Mouse (Mus musculus) E14TG2a.4 (cell line): ENCODE data around the gene Btbd16.

Experiments
- H3K27me3 ChIP-seq: 2 replicates; pipeline ENCODE4 v1.6.1; 2014; ENCODE audit warnings: low read length, control low read depth; ENCODE audit not compliant: insufficient read depth
- H3K36me3 ChIP-seq: 2 replicates; pipeline ENCODE4 v1.6.1; 2014; ENCODE audit warnings: low read length, control low read depth; ENCODE audit not compliant: insufficient read depth
- H3K4me1 ChIP-seq: replicated peaks from 2 replicates; pipeline ENCODE4 v1.6.1; 2014; ENCODE audit warnings: low read depth, low read length, control low read depth
- H3K4me3 ChIP-seq: replicated peaks from 2 replicates; pipeline ENCODE4 v1.5.1; 2014; ENCODE audit warnings: mild to moderate bottlenecking, low read length
- H3K9me3 ChIP-seq: 2 replicates; pipeline ENCODE4 v1.6.1; 2014; ENCODE audit warnings: low read length, control low read depth
- CTCF ChIP-seq: conservative IDR thresholded peaks from 2 replicates; pipeline ENCODE4 v1.5.1; 2014; ENCODE audit warnings: low read length
- NANOG ChIP-seq: IDR thresholded peaks from 2 replicates; pipeline ENCODE4 v1.6.1; 2014; ENCODE audit warnings: borderline replicate concordance, low read length, mixed read lengths
- POU5F1 ChIP-seq: IDR thresholded peaks from 2 replicates; pipeline ENCODE4 v1.6.1; 2014; ENCODE audit warnings: low read length, borderline replicate concordance

Btbd16 gene

GRCm38 (mm10) chr7:130855681-130856080 is 81.8 kb downstream of the Btbd16 start:
- H3K4me1 ChIP-seq: peaks cover 31% of the 10 kb centered on the region
- no peaks in the 10 kb centered on the region for H3K9me3 ChIP-seq
- TF ChIP-seq CTCF: no peak
- TF ChIP-seq POU5F1: no peak
- TF ChIP-seq NANOG: no peak
- H3K36me3 ChIP-seq: no peaks in the 10 kb centered on the region
- peaks cover 9% of the 10 kb centered on the region for H3K27me3 ChIP-seq
- H3K4me3 ChIP-seq: no peak overlapping the region

- H3K9me3 ChIP-seq: no peaks in the 10 kb centered on the region
- TF ChIP-seq CTCF (no peak), NANOG (no peak), POU5F1 (no peak)
Measured at GRCm38 (mm10) chr7:130857973-130858372, 84.1 kb downstream of the Btbd16 start.

GRCm38 (mm10) chr7:130859926-130860325 is 86.1 kb downstream of the Btbd16 start:
- peak overlapping the region; percentile 70 for H3K4me3 ChIP-seq
- H3K27me3 ChIP-seq: peaks cover 44% of the 10 kb centered on the region
- H3K36me3 ChIP-seq: no peaks in the 10 kb centered on the region
- TF ChIP-seq NANOG: no peak
- TF ChIP-seq POU5F1: no peak
- no peak for TF ChIP-seq CTCF
- H3K4me1 ChIP-seq: peaks cover 52% of the 10 kb centered on the region
- no peaks in the 10 kb centered on the region for H3K9me3 ChIP-seq

More at GRCm38 (mm10) chr7:130857973-130858372, 84.1 kb downstream of the Btbd16 start:
- no peaks in the 10 kb centered on the region for H3K36me3 ChIP-seq
- H3K4me3 ChIP-seq: no peak overlapping the region
- peaks cover 25% of the 10 kb centered on the region for H3K27me3 ChIP-seq
- peaks cover 52% of the 10 kb centered on the region for H3K4me1 ChIP-seq

- H3K9me3 ChIP-seq: no peaks in the 10 kb centered on the region
- H3K4me3 ChIP-seq: peak overlapping the region; percentile 70
- peaks cover 41% of the 10 kb centered on the region for H3K27me3 ChIP-seq
- no peak for TF ChIP-seq CTCF
- TF ChIP-seq NANOG: peak; percentile 90
- no peak for TF ChIP-seq POU5F1
- peaks cover 44% of the 10 kb centered on the region for H3K4me1 ChIP-seq
- no peaks in the 10 kb centered on the region for H3K36me3 ChIP-seq
Measured at GRCm38 (mm10) chr7:130860721-130861142, 86.9 kb downstream of the Btbd16 start.

- no peaks in the 10 kb centered on the region for H3K9me3 ChIP-seq
- peaks cover 54% of the 10 kb centered on the region for H3K4me1 ChIP-seq
- peaks cover 38% of the 10 kb centered on the region for H3K27me3 ChIP-seq
- H3K4me3 ChIP-seq: no peak overlapping the region
- no peaks in the 10 kb centered on the region for H3K36me3 ChIP-seq
- no peak for TF ChIP-seq POU5F1
- no peak for TF ChIP-seq CTCF
- TF ChIP-seq NANOG: no peak
Measured at GRCm38 (mm10) chr7:130862501-130862900, 88.6 kb downstream of the Btbd16 start.

GRCm38 (mm10) chr7:130864711-130865110 is 90.8 kb downstream of the Btbd16 start:
- no peak overlapping the region for H3K4me3 ChIP-seq
- peaks cover 55% of the 10 kb centered on the region for H3K4me1 ChIP-seq
- H3K36me3 ChIP-seq: no peaks in the 10 kb centered on the region
- peaks cover 38% of the 10 kb centered on the region for H3K27me3 ChIP-seq
- TF ChIP-seq CTCF: no peak
- TF ChIP-seq NANOG: no peak
- TF ChIP-seq POU5F1: no peak
- H3K9me3 ChIP-seq: no peaks in the 10 kb centered on the region

GRCm38 (mm10) chr7:130865613-130866591 is 92.0 kb downstream of the Btbd16 start, which contains the start of gene Plekha1:
Plekha1 (plus strand) TSS chr7:130865756.
- no peak for TF ChIP-seq NANOG
- TF ChIP-seq POU5F1: no peak
- TF ChIP-seq CTCF: no peak
- Histone ChIP-seq H3K36me3 (no peaks in the 10 kb centered on the region), H3K4me3 (peak within 1 kb of the TSS; percentile 93), H3K9me3 (no peaks in the 10 kb centered on the region), H3K4me1 (peaks cover 52% of the 10 kb centered on the region), H3K27me3 (peaks cover 38% of the 10 kb centered on the region)

- no peaks in the 10 kb centered on the region for H3K9me3 ChIP-seq
- TF ChIP-seq NANOG (no peak), CTCF (no peak), POU5F1 (no peak)
- H3K36me3 ChIP-seq: no peaks in the 10 kb centered on the region
- H3K27me3 ChIP-seq: peaks cover 34% of the 10 kb centered on the region
- H3K4me3 ChIP-seq: peak overlapping the region; percentile 93
- H3K4me1 ChIP-seq: peaks cover 45% of the 10 kb centered on the region
Measured at GRCm38 (mm10) chr7:130866640-130867039, 92.8 kb downstream of the Btbd16 start.
